Mouse (Mus musculus) liver, embryonic 13.5 days (tissue): ENCODE results near the gene Prr14. TPM values are rescaled to one million over a fixed set of nuclear protein-coding genes. Genes with fewer than 3 reads are reported as not detected.

Experiments used
- ATAC-seq: fragments of 200-750 bp; cut with Nextera tagmentation; 2 replicates; pipeline ENCODE4 v1.8.0; 2017; ENCODE audit warnings: low read depth, mild to moderate bottlenecking, moderate number of reproducible peaks, moderate library complexity
- DNase-seq: peaks from one replicate; pipeline ENCODE4 v3.0.0; 2022
- H3K27ac ChIP-seq: fragments of 300-500 bp; sonication (generic); 2 replicates; pipeline ENCODE4 v1.5.1; 2015; ENCODE audit warnings: moderate library complexity, mild to moderate bottlenecking, inconsistent platforms
- H3K27me3 ChIP-seq: fragments of 300-500 bp; sonication (generic); 2 replicates; pipeline ENCODE4 v1.6.1; 2015; ENCODE audit warnings: mild to moderate bottlenecking, inconsistent platforms
- H3K36me3 ChIP-seq: fragments of 300-500 bp; sonication (generic); 2 replicates; pipeline ENCODE4 v1.6.1; 2015; ENCODE audit warnings: mild to moderate bottlenecking, inconsistent platforms
- H3K4me1 ChIP-seq: fragments of 300-500 bp; sonication (generic); replicated peaks from 2 replicates; pipeline ENCODE4 v1.6.1; 2015; ENCODE audit warnings: inconsistent platforms
- H3K4me2 ChIP-seq: fragments of 300-500 bp; sonication (generic); 2 replicates; pipeline ENCODE4 v1.6.1; 2015; ENCODE audit warnings: inconsistent platforms, mild to moderate bottlenecking, moderate library complexity
- H3K4me3 ChIP-seq: fragments of 300-500 bp; sonication (generic); replicated peaks from 2 replicates; pipeline ENCODE4 v1.5.1; 2015; ENCODE audit warnings: mild to moderate bottlenecking, inconsistent platforms
- H3K9ac ChIP-seq: fragments of 300-500 bp; sonication (generic); 2 replicates; pipeline ENCODE4 v1.6.1; 2015; ENCODE audit warnings: mild to moderate bottlenecking, inconsistent platforms
- H3K9me3 ChIP-seq: fragments of 300-500 bp; sonication (generic); replicated peaks from 2 replicates; pipeline ENCODE4 v1.6.1; 2016; ENCODE audit warnings: inconsistent platforms
- WGBS: fragments of 180-500 bp; shearing (Covaris S2); methylation state at CpG from one replicate; pipeline ENCODE4 v1.1.7; 2015; ENCODE audit not compliant: insufficient replicate concordance; 5-methylcytosine and 5-hydroxymethylcytosine counted together
- microRNA-seq: library from miRNA; unstranded; fragments of <30 nt; microRNA quantifications from one replicate; pipeline ENCODE4, GENCODE M21; 2016
- polyA plus RNA-seq: library from polyadenylated mRNA; unstranded; fragments of >200 nt; fragmentation: Nextera tagmentation; extraction: Ambion mirVana; gene quantifications from 2 replicates; pipeline ENCODE4 v1.2.1, GENCODE M21; 2015

Prr14 gene
- polyA plus RNA-seq, 1 experiment from 2014 or later = 19.4 TPM

- Histone ChIP-seq H3K9me3 (no peaks in the 10 kb centered on the region), H3K4me3 (peak overlapping the region; percentile 96), H3K27me3 (no peaks in the 10 kb centered on the region), H3K4me2 (peak overlapping the region; percentile 92), H3K27ac (peak overlapping the region; percentile 0; the same call in 1 of the 2 replicates), H3K4me1 (peaks cover 43% of the 10 kb centered on the region), H3K36me3 (peaks cover 50% of the 10 kb centered on the region), H3K9ac (peak overlapping the region; percentile 95)
- ATAC-seq (no peak), DNase-seq (no peak)
- 80% methylated on average over 3 of the region's 3 CpGs for WGBS
Observed at GRCm38 (mm10) chr7:127513781-127514180, 54.4 kb downstream of the Prr14 start.

GRCm38 (mm10) chr7:127515846-127516245, 56.4 kb downstream of the Prr14 start:
- no peak overlapping the region for H3K27ac ChIP-seq
- H3K36me3 ChIP-seq = peaks cover 69% of the 10 kb centered on the region

GRCm38 (mm10) chr7:127516344-127516743, 56.9 kb downstream of the Prr14 start:
- Histone ChIP-seq H3K27ac (no peak overlapping the region), H3K4me2 (no peak overlapping the region), H3K9me3 (no peaks in the 10 kb centered on the region), H3K4me1 (peaks cover 34% of the 10 kb centered on the region), H3K4me3 (no peak overlapping the region), H3K27me3 (no peaks in the 10 kb centered on the region), H3K36me3 (peaks cover 74% of the 10 kb centered on the region), H3K9ac (no peak overlapping the region)
- no peak for DNase-seq
- WGBS = 85% methylated on average over 7 of the region's 7 CpGs
- ATAC-seq = no peak

More at GRCm38 (mm10) chr7:127515846-127516245, 56.4 kb downstream of the Prr14 start:
- DNase-seq = no peak
- Histone ChIP-seq H3K4me3 (no peak overlapping the region), H3K27me3 (no peaks in the 10 kb centered on the region), H3K4me1 (peaks cover 39% of the 10 kb centered on the region), H3K9ac (no peak overlapping the region), H3K4me2 (no peak overlapping the region), H3K9me3 (no peaks in the 10 kb centered on the region)
- WGBS = 84% methylated on average over 7 of the region's 7 CpGs
- ATAC-seq = no peak

GRCm38 (mm10) chr7:127519284-127519683, 59.9 kb downstream of the Prr14 start, which contains the start of gene Gm42715:
TSS of gene Gm42715 (plus strand) at chr7:127519584.
- Histone ChIP-seq H3K36me3 (peaks cover 96% of the 10 kb centered on the region), H3K9me3 (no peaks in the 10 kb centered on the region), H3K27me3 (no peaks in the 10 kb centered on the region), H3K9ac (no peak within 1 kb of the TSS), H3K4me1 (peaks cover 16% of the 10 kb centered on the region; the same call in 1 of the 2 replicates), H3K4me3 (no peak within 1 kb of the TSS), H3K27ac (no peak within 1 kb of the TSS), H3K4me2 (no peak within 1 kb of the TSS)
- no peak for ATAC-seq
- DNase-seq = no peak
- WGBS = 85% methylated on average over 3 of the region's 3 CpGs

Small RNA genes lying within 50 kb of the gene (microRNA-seq; reads per million reads assigned to microRNA genes)
- gene Gm47278 (not detected), gene Mir7060 (not detected)

Other genes starting within 250 kb of the Prr14 start
- 8.3 and 9.0 TPM in 2 replicates for gene Zfp553, start 226.6 kb upstream of the Prr14 start, polyA plus RNA-seq
- 9.7 and 9.8 TPM in 2 replicates for gene Sept1, start 226.5 kb upstream of the Prr14 start, polyA plus RNA-seq
- 19.0 and 20.6 TPM in 2 replicates for gene Zfp771, start 215.3 kb upstream of the Prr14 start, polyA plus RNA-seq
- gene Dctpp1, start 198.9 kb upstream of the Prr14 start, polyA plus RNA-seq = 134 and 136 TPM in 2 replicates
- 138 and 169 TPM in 2 replicates for gene Sephs2, start 185.6 kb upstream of the Prr14 start, polyA plus RNA-seq
- 4.1 and 5.2 TPM in 2 replicates for gene Itgal, start 163.4 kb upstream of the Prr14 start, polyA plus RNA-seq
- 3.1 and 3.5 TPM in 2 replicates for gene Zfp768, start 114.0 kb upstream of the Prr14 start, polyA plus RNA-seq
- 1.7 and 2.1 TPM in 2 replicates for gene Zfp747, start 83.6 kb upstream of the Prr14 start, polyA plus RNA-seq
- gene 9130019O22Rik, start 72.4 kb upstream of the Prr14 start, polyA plus RNA-seq = 1.3 and 1.4 TPM in 2 replicates
- 1.3 and 1.4 TPM in 2 replicates for gene E430018J23Rik, start 66.0 kb upstream of the Prr14 start, polyA plus RNA-seq
- gene Zfp764, start 52.8 kb upstream of the Prr14 start, polyA plus RNA-seq = 1.1 and 1.8 TPM in 2 replicates
- 9.1 and 10.4 TPM in 2 replicates for gene Zfp688, start 37.5 kb upstream of the Prr14 start, polyA plus RNA-seq
- 2.2 and 2.4 TPM in 2 replicates for gene Zfp689, start 10.5 kb upstream of the Prr14 start, polyA plus RNA-seq
- 3.6 and 3.7 TPM in 2 replicates for gene Fbrs, start 19.6 kb downstream of the Prr14 start, polyA plus RNA-seq
- gene Srcap, start 52.4 kb downstream of the Prr14 start, polyA plus RNA-seq = 12.6 and 14.5 TPM in 2 replicates
- gene Gm42715, start 60.0 kb downstream of the Prr14 start, polyA plus RNA-seq = 6.1 TPM in 2 replicates
- gene Tmem265, start 101.8 kb downstream of the Prr14 start, polyA plus RNA-seq = 3.3 and 4.0 TPM in 2 replicates
- gene Phkg2, start 113.7 kb downstream of the Prr14 start, polyA plus RNA-seq = 19.3 and 20.2 TPM in 2 replicates
- 7.3 TPM in 2 replicates for gene Ccdc189, start 129.0 kb downstream of the Prr14 start, polyA plus RNA-seq
- gene Rnf40, start 129.2 kb downstream of the Prr14 start, polyA plus RNA-seq = 18.8 and 25.3 TPM in 2 replicates
- 1.6 and 1.8 TPM in 2 replicates for gene Zfp629, start 156.2 kb downstream of the Prr14 start, polyA plus RNA-seq
- 26.9 and 28.9 TPM in 2 replicates for gene Bcl7c, start 249.3 kb downstream of the Prr14 start, polyA plus RNA-seq